In genomic region chr13:48265029-48265428, GRCm38 (mm10) we compare ENCODE assay signal across 14 mouse cellular contexts. TPM values are rescaled to one million over a fixed set of nuclear protein-coding genes. Genes with fewer than 3 reads are reported as not detected.
DNase-seq lines count a peak whose midpoint lies in the region; ATAC-seq and TF ChIP-seq lines count a peak whose summit lies in the region.
"Had no signal": no experiment of that assay in that cellular context is flagged by ENCODE, and none has a peak within 500 bp of the region (broad histone marks: within the 10 kb centered on the region; RNA-seq: fewer than 3 reads in every experiment).

No protein-coding gene starts in this region.

- peak overlapping the region; percentile 49 for H3K9ac ChIP-seq in forebrain, embryonic 15.5 days (replicated peaks)
- no peak overlapping the region for H3K9ac ChIP-seq in kidney, embryonic 14.5 days (ENCODE audit: low read depth, low read length)
- peak overlapping the region; percentile 45; the same call in 1 of the 2 replicates for H3K9ac ChIP-seq in midbrain, postnatal 0 days (replicated peaks; ENCODE audit: low read length, poor library complexity, severe bottlenecking)
- H3K9ac ChIP-seq in intestine, embryonic 15.5 days: no peak overlapping the region
- H3K9ac ChIP-seq: heart, embryonic 13.5 days had no signal

- WGBS in forebrain, embryonic 15.5 days: 11% methylated on average over 6 of the region's 6 CpGs
- 57% methylated on average over 6 of the region's 6 CpGs for WGBS in kidney, embryonic 14.5 days
- WGBS in midbrain, postnatal 0 days: 35% methylated on average over 6 of the region's 6 CpGs
- 84% methylated on average over 6 of the region's 6 CpGs for WGBS in intestine, embryonic 15.5 days

- H3K4me3 ChIP-seq in layer of hippocampus, adult 2 months: peak overlapping the region; percentile 70
- H3K4me3 ChIP-seq in forebrain, embryonic 15.5 days: peak overlapping the region; percentile 64
- 0 out of 2 replicates have a peak overlapping the region, but pooled peaks have one; percentile 4 for H3K4me3 ChIP-seq in kidney, embryonic 14.5 days (ENCODE audit: low read length)
- peak overlapping the region; percentile 87 for H3K4me3 ChIP-seq in midbrain, postnatal 0 days (ENCODE audit: low read depth, low read length)
- no peak overlapping the region for H3K4me3 ChIP-seq in intestine, embryonic 15.5 days (replicated peaks)
- H3K4me3 ChIP-seq: gastrocnemius, adult 2 months; heart, embryonic 13.5 days; limb, embryonic 10.5 days; megakaryocyte, embryonic 14.5 days had no signal

- H3K27me3 ChIP-seq in forebrain, embryonic 15.5 days: no peaks in the 10 kb centered on the region
- no peaks in the 10 kb centered on the region for H3K27me3 ChIP-seq in kidney, embryonic 14.5 days (ENCODE audit: control insufficient read depth, insufficient read depth, low read length)
- no peaks in the 10 kb centered on the region for H3K27me3 ChIP-seq in midbrain, postnatal 0 days (ENCODE audit: insufficient read depth, low read length)
- H3K27me3 ChIP-seq in intestine, embryonic 15.5 days (replicated peaks): peaks cover 7% of the 10 kb centered on the region; the same call in 1 of the 2 replicates

- H3K4me2 ChIP-seq in forebrain, embryonic 15.5 days (replicated peaks): peak overlapping the region; percentile 47
- peak overlapping the region; percentile 23; the same call in 1 of the 2 replicates for H3K4me2 ChIP-seq in kidney, embryonic 14.5 days (replicated peaks; ENCODE audit: low read depth, low read length)
- peak overlapping the region; percentile 52 for H3K4me2 ChIP-seq in midbrain, postnatal 0 days (ENCODE audit: low read depth, low read length, poor library complexity, severe bottlenecking)
- no peak overlapping the region for H3K4me2 ChIP-seq in intestine, embryonic 15.5 days (replicated peaks)
- H3K4me2 ChIP-seq: heart, embryonic 13.5 days had no signal

- no peak for TF ChIP-seq CTCF in layer of hippocampus, adult 2 months (conservative IDR thresholded peaks at IDR 0.05)
- TF ChIP-seq CTCF in midbrain, postnatal 0 days (IDR thresholded peaks at IDR 0.05): no peak

- ATAC-seq in forebrain, embryonic 15.5 days (replicated peaks): no peak
- no peak for ATAC-seq in kidney, embryonic 14.5 days (ENCODE audit: low FRiP score, low TSS enrichment)
- no peak for ATAC-seq in midbrain, postnatal 0 days (ENCODE audit: low FRiP score)
- ATAC-seq in intestine, embryonic 15.5 days: no peak

- H3K4me1 ChIP-seq in forebrain, embryonic 15.5 days: peaks cover 11% of the 10 kb centered on the region
- H3K4me1 ChIP-seq in kidney, embryonic 14.5 days (ENCODE audit: control insufficient read depth, insufficient read depth, low read length): 0 out of 2 replicates have a peak, but pooled peaks cover 3% of the 10 kb centered on the region
- H3K4me1 ChIP-seq in midbrain, postnatal 0 days (ENCODE audit: insufficient read depth, low read length): no peaks in the 10 kb centered on the region
- H3K4me1 ChIP-seq in intestine, embryonic 15.5 days (replicated peaks): peaks cover 13% of the 10 kb centered on the region; the same call in 1 of the 2 replicates

- no peak for DNase-seq in layer of hippocampus, adult 2 months (ENCODE audit: low spot score in 2 of 2)
- DNase-seq in layer of hippocampus, postnatal 36 days: no peak
- no peak for DNase-seq in midbrain, postnatal 0 days (ENCODE audit: low spot score)
- no peak for DNase-seq in MN1 (ENCODE audit: low spot score)
- DNase-seq in cerebellum, adult 8-10 months: no peak
- DNase-seq: adrenal gland, adult 8-10 months; gastrocnemius, adult 2 months; lung, adult 18-20 months had no signal

- H3K27ac ChIP-seq in layer of hippocampus, adult 2 months: no peak overlapping the region
- H3K27ac ChIP-seq in forebrain, embryonic 15.5 days (replicated peaks): peak overlapping the region; percentile 43
- no peak overlapping the region for H3K27ac ChIP-seq in kidney, embryonic 14.5 days (ENCODE audit: low read depth, low read length)
- H3K27ac ChIP-seq in midbrain, postnatal 0 days (ENCODE audit: low read depth, low read length): no peak overlapping the region
- no peak overlapping the region for H3K27ac ChIP-seq in intestine, embryonic 15.5 days
- H3K27ac ChIP-seq: gastrocnemius, adult 2 months; heart, embryonic 13.5 days; limb, embryonic 10.5 days had no signal

- no peaks in the 10 kb centered on the region for H3K36me3 ChIP-seq in forebrain, embryonic 15.5 days
- H3K36me3 ChIP-seq in kidney, embryonic 14.5 days (ENCODE audit: control insufficient read depth, insufficient read depth, low read length): no peaks in the 10 kb centered on the region
- no peaks in the 10 kb centered on the region for H3K36me3 ChIP-seq in midbrain, postnatal 0 days (ENCODE audit: insufficient read depth, low read length)
- H3K36me3 ChIP-seq in intestine, embryonic 15.5 days: no peaks in the 10 kb centered on the region
- H3K36me3 ChIP-seq: heart, embryonic 13.5 days; limb, embryonic 10.5 days had no signal

- no peaks in the 10 kb centered on the region for H3K9me3 ChIP-seq in forebrain, embryonic 15.5 days
- no peaks in the 10 kb centered on the region for H3K9me3 ChIP-seq in kidney, embryonic 14.5 days (ENCODE audit: control insufficient read depth, low read length)
- H3K9me3 ChIP-seq in midbrain, postnatal 0 days (ENCODE audit: low read length): no peaks in the 10 kb centered on the region
- no peaks in the 10 kb centered on the region for H3K9me3 ChIP-seq in intestine, embryonic 15.5 days
- H3K9me3 ChIP-seq: heart, embryonic 13.5 days; limb, embryonic 10.5 days had no signal

RNA-seq across cellular contexts. Expression of gene Id4, which starts 4.0 kb away (rescaled TPM):
- total RNA-seq in layer of hippocampus, adult 2 months (2021): 10 to 100 TPM; 48.8 to 53.5 TPM
- 10 to 100 TPM; 51.0 to 52.3 TPM for total RNA-seq in layer of hippocampus, postnatal 36 days (2021)
- 115 and 126 TPM in 2 replicates for polyA plus RNA-seq in forebrain, embryonic 15.5 days (2015; fragmentation: Nextera tagmentation; extraction: Ambion mirVana)
- 18.3 and 23.1 TPM in 2 replicates for polyA plus RNA-seq in kidney, embryonic 14.5 days (2014; fragmentation: Nextera tagmentation; extraction: Ambion mirVana)
- total RNA-seq in midbrain, postnatal 0 days (2014; rRNA removed): 158 and 201 TPM in 2 replicates
- polyA plus RNA-seq in midbrain, postnatal 0 days (2015; fragmentation: Nextera tagmentation; extraction: Ambion mirVana): 95.1 and 116 TPM in 2 replicates
- 16.3 and 16.9 TPM in 2 replicates for polyA plus RNA-seq in intestine, embryonic 15.5 days (2015; fragmentation: Nextera tagmentation; extraction: Ambion mirVana)

Comparison
In these comparisons a context has a peak if more than half of its experiments do, and no peak if none do; other contexts are left out.
1. H3K9ac ChIP-seq: peak in forebrain, embryonic 15.5 days (single experiment) and midbrain, postnatal 0 days (single experiment); none in kidney, embryonic 14.5 days (single experiment) and intestine, embryonic 15.5 days (single experiment).